Mouse (Mus musculus) right cerebral cortex, adult 18-20 months (tissue): ENCODE measurements at regions not wholly inside any gene's neighbourhood (a gene's known extent, or its start where the extent isn't known, plus 50 kb on each side); places are given as distances from the start of the nearest gene placed in this dataset.

Experiments
- DNase-seq: peaks from one replicate; pipeline ENCODE4 v3.0.0; 2022; ENCODE audit warnings: mixed read lengths

- no peak for DNase-seq
Observed at GRCm38 (mm10) chr2:101206637-101207036, 417.9 kb upstream of the Rag2 start.

GRCm38 (mm10) chr2:101209136-101209535 is 415.4 kb upstream of the Rag2 start:
- no peak for DNase-seq

- no peak for DNase-seq
Observed at GRCm38 (mm10) chr2:101220759-101221158, 403.8 kb upstream of the Rag2 start.

- DNase-seq: no peak
Observed at GRCm38 (mm10) chr2:101242983-101243382, 381.5 kb upstream of the Rag2 start.

GRCm38 (mm10) chr2:101247133-101247532 is 377.4 kb upstream of the Rag2 start:
- DNase-seq: no peak

- DNase-seq: no peak
Observed at GRCm38 (mm10) chr2:101252228-101252627, 372.3 kb upstream of the Rag2 start.

GRCm38 (mm10) chr2:101256464-101256863 is 368.1 kb upstream of the Rag2 start:
- DNase-seq: no peak

GRCm38 (mm10) chr2:101263934-101264333 is 360.6 kb upstream of the Rag2 start:
- DNase-seq: no peak

GRCm38 (mm10) chr2:101266685-101267374 is 357.7 kb upstream of the Rag2 start:
- no peak for DNase-seq

GRCm38 (mm10) chr2:101274045-101274664 is 350.4 kb upstream of the Rag2 start:
- no peak for DNase-seq

- DNase-seq: no peak
Observed at GRCm38 (mm10) chr2:101284886-101285285, 339.6 kb upstream of the Rag2 start.

- DNase-seq: no peak
Observed at GRCm38 (mm10) chr2:101288119-101288518, 336.4 kb upstream of the Rag2 start.

GRCm38 (mm10) chr2:101289168-101289567 is 335.4 kb upstream of the Rag2 start:
- DNase-seq: no peak

- DNase-seq: no peak
Observed at GRCm38 (mm10) chr2:101290738-101291137, 333.8 kb upstream of the Rag2 start.

- DNase-seq: no peak
Observed at GRCm38 (mm10) chr2:101295678-101296368, 328.7 kb upstream of the Rag2 start.

- DNase-seq: no peak
Observed at GRCm38 (mm10) chr2:101296369-101296682, 328.2 kb upstream of the Rag2 start.

- DNase-seq: peak; percentile 5
Observed at GRCm38 (mm10) chr2:101296778-101297177, 327.7 kb upstream of the Rag2 start.

GRCm38 (mm10) chr2:101299126-101299525 is 325.4 kb upstream of the Rag2 start:
- DNase-seq: no peak

GRCm38 (mm10) chr2:101300106-101300505 is 324.4 kb upstream of the Rag2 start:
- DNase-seq: no peak

GRCm38 (mm10) chr2:101321286-101321914 is 303.1 kb upstream of the Rag2 start:
- no peak for DNase-seq

GRCm38 (mm10) chr2:101356709-101357108 is 267.8 kb upstream of the Rag2 start:
- no peak for DNase-seq

- DNase-seq: no peak
Observed at GRCm38 (mm10) chr2:101364256-101364655, 260.3 kb upstream of the Rag2 start.

- DNase-seq: no peak
Observed at GRCm38 (mm10) chr2:101368278-101368677, 256.2 kb upstream of the Rag2 start.
